Mouse (Mus musculus): Measurements from ENCODE around the gene Grik5.

DNA sequence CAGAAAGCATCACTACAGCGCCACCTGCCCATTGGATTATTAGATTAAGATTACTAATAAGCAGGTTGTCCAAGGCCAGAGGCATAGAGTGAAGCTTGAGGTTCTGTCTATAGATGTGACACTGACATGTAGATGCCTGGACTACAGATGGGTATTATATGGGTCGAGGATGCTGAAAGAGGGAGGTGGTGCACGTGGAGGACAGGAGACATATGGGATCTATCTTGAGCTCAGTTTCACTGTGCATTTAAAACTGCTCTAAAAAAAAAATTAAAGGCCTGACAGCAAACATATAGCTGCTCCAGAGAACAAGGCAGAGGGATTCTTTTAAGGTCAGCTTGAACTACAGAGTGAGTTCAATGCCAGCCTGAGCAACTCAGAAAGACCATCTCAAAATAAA lies 26.0 kb upstream of the Grik5 start:
- TF ChIP-seq CTCF (IDR thresholded peaks at IDR 0.05; ENCODE audit: insufficient read depth, low read length) (no peak), POLR2A (IDR thresholded peaks at IDR 0.05; ENCODE audit: borderline replicate concordance, extremely low read depth, low read depth, low read length) (no peak)

All from lung, adult 2 months (tissue).